Mouse (Mus musculus) granulocyte monocyte progenitor cell, adult 5-6 weeks (primary cell): ENCODE results near the gene Ets1. TPM values are rescaled to one million over a fixed set of nuclear protein-coding genes. Genes with fewer than 3 reads are reported as not detected.

ENCODE experiments used
- total RNA-seq, 2 experiments: library from RNA; stranded (forward) in 1 of 2; stranded (reverse) in 1 of 2; fragments of 200-712, 200-1000 nt in 1 of 2; fragments of >200 nt in 1 of 2; fragmentation: Nextera tagmentation in 1 of 2; gene quantifications; 2 replicates each; pipeline ENCODE4 v1.2.3; 2014 to 2017

Ets1 gene
- total RNA-seq, 2 experiments from 2014 or later, result 3.9 to 8.5 TPM

Other genes with a start within 250 kb of the Ets1 start
- gene Fli1, start 93.4 kb upstream of the Ets1 start, total RNA-seq (2014; fragmentation: Nextera tagmentation), result 63.4 and 68.3 TPM in 2 replicates
- gene Fli1, start 93.4 kb upstream of the Ets1 start, total RNA-seq (2017), result 106 and 109 TPM in 2 replicates